Mouse (Mus musculus) neural tube, embryonic 15.5 days (tissue): ENCODE measurements at regions not wholly inside any gene's neighbourhood (a gene's known extent, or its start where the extent isn't known, plus 50 kb on each side); places are given as distances from the start of the nearest gene placed in this dataset.

Experiments used
- ATAC-seq: fragments of 200-750 bp; cut with Nextera tagmentation; 2 replicates; pipeline ENCODE4 v1.8.0; 2017; ENCODE audit warnings: mild to moderate bottlenecking, moderate TSS enrichment, moderate library complexity; ENCODE audit not compliant: low FRiP score
- H3K27ac ChIP-seq: fragments of 300-500 bp; sonication (generic); replicated peaks from 2 replicates; pipeline ENCODE4 v1.5.1; 2015; ENCODE audit warnings: mild to moderate bottlenecking, inconsistent platforms
- H3K27me3 ChIP-seq: fragments of 300-500 bp; sonication (generic); replicated peaks from 2 replicates; pipeline ENCODE4 v1.6.1; 2015; ENCODE audit warnings: inconsistent platforms
- H3K36me3 ChIP-seq: fragments of 300-500 bp; sonication (generic); 2 replicates; pipeline ENCODE4 v1.6.1; 2015; ENCODE audit warnings: inconsistent platforms
- H3K4me1 ChIP-seq: fragments of 300-500 bp; sonication (generic); 2 replicates; pipeline ENCODE4 v1.6.1; 2015; ENCODE audit warnings: inconsistent platforms
- H3K4me2 ChIP-seq: fragments of 300-500 bp; sonication (generic); 2 replicates; pipeline ENCODE4 v1.6.1; 2015; ENCODE audit warnings: inconsistent platforms, mild to moderate bottlenecking, moderate library complexity
- H3K4me3 ChIP-seq: fragments of 300-500 bp; sonication (generic); replicated peaks from 2 replicates; pipeline ENCODE4 v1.5.1; 2015; ENCODE audit warnings: mild to moderate bottlenecking, inconsistent platforms
- H3K9ac ChIP-seq: fragments of 300-500 bp; sonication (generic); replicated peaks from 2 replicates; pipeline ENCODE4 v1.6.1; 2015; ENCODE audit warnings: mild to moderate bottlenecking, inconsistent platforms
- H3K9me3 ChIP-seq: fragments of 300-500 bp; sonication (generic); replicated peaks from 2 replicates; pipeline ENCODE4 v1.6.1; 2016; ENCODE audit warnings: inconsistent platforms
- WGBS: fragments of 180-500 bp; shearing (Covaris S2); methylation state at CpG from one replicate; pipeline ENCODE4 v1.1.7; 2015; ENCODE audit warnings: mixed read lengths; 5-methylcytosine and 5-hydroxymethylcytosine counted together

DNA sequence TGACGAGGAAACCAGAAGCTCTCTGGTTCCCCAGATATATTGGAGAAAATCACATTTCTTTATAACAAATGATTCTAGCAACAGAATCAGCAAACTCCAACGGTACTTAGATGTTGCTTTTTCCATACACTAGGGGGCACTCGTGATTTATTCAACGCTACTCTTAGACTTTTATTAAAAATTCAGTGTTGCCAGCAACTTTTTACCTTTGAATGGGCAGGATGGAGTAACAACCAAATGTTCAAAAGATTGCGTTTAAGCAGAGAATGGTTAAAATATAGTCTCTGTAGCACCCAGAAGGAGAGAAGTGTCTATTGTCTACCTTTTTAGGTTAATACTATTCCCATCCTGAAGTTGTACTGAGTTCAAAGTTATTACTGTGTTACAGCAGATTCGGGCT lies 715.4 kb upstream of the Cblb start:
- Histone ChIP-seq H3K36me3 (no peaks in the 10 kb centered on the region), H3K27ac (no peak overlapping the region), H3K4me2 (no peak overlapping the region), H3K4me3 (no peak overlapping the region), H3K4me1 (no peaks in the 10 kb centered on the region), H3K9me3 (no peaks in the 10 kb centered on the region), H3K9ac (no peak overlapping the region), H3K27me3 (no peaks in the 10 kb centered on the region)
- ATAC-seq, result no peak
- WGBS, result 17% methylated on average over 6 of the region's 6 CpGs

DNA sequence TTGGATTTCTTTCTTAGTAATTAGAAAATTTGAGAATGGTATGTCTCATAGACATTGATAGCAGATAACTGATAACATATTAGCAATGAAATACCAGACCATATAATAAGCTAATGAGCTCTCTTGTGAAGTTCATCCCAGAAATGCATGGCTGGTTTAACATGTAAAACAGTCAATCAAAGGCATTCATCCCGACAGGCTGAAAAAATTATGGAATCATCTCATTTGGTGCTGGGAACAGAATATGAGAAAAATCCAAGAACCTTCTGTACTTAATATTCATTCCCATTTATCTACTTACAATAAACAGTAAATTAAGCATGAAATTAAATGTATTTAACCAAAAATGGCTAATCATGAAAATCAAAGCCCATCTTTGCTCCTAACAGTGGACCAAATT lies 698.8 kb upstream of the Cblb start:
- Histone ChIP-seq H3K27me3 (no peaks in the 10 kb centered on the region), H3K4me1 (no peaks in the 10 kb centered on the region), H3K4me3 (no peak overlapping the region), H3K36me3 (no peaks in the 10 kb centered on the region), H3K4me2 (no peak overlapping the region), H3K27ac (no peak overlapping the region), H3K9ac (no peak overlapping the region), H3K9me3 (no peaks in the 10 kb centered on the region)
- ATAC-seq, result no peak
- WGBS, result 73% methylated on average over 1 of the region's 1 CpGs

DNA sequence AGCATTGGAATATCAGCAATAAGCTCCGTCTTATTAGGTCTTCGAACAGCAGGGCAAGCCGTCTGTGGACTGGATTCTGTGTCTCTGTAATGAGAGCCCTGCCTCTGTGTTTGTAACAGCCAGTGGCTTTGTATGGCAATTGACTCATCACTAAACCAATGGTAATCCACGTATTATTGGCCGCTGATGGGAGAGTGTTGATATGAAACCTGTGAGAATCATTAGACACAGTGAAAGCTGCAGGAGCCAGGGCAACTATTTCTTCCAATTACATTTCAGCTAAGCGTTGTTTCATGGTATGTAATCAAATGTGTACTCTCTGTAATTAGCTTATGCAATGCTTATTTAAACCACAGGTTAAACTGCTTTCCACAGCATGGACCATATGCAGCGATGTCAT lies 696.1 kb upstream of the Cblb start:
- Histone ChIP-seq H3K9ac (no peak overlapping the region), H3K36me3 (no peaks in the 10 kb centered on the region)

DNA sequence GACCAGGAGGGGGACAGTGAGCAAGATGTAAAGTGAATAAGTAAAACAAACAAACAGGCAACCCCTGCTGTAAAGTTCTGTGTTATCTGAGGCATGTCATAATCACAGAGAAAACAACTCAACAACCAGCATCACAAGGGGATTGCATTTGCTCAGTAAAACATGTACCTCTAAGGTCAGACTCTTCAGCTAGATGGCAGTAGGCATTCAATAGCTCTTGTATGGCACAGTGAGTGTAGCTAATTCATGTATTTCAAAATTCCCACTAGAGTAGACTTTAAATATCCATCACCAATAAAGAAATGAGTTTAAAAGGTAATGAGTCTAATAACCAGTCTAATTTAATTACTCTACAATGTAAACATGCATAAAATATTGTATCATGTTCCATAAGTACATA lies 683.9 kb upstream of the Cblb start:
- Histone ChIP-seq H3K27ac (no peak overlapping the region), H3K4me3 (no peak overlapping the region), H3K9ac (no peak overlapping the region), H3K27me3 (no peaks in the 10 kb centered on the region), H3K9me3 (no peaks in the 10 kb centered on the region), H3K36me3 (no peaks in the 10 kb centered on the region), H3K4me1 (no peaks in the 10 kb centered on the region), H3K4me2 (no peak overlapping the region)
- no peak for ATAC-seq

More for the DNA sequence above, 696.1 kb upstream of the Cblb start:
- H3K27ac ChIP-seq, result no peak overlapping the region
- 54% methylated on average over 7 of the region's 7 CpGs for WGBS
- ATAC-seq, result peak; percentile 45
- H3K4me1 ChIP-seq, result no peaks in the 10 kb centered on the region
- H3K9me3 ChIP-seq, result no peaks in the 10 kb centered on the region
- no peaks in the 10 kb centered on the region for H3K27me3 ChIP-seq
- H3K4me2 ChIP-seq, result no peak overlapping the region
- no peak overlapping the region for H3K4me3 ChIP-seq

DNA sequence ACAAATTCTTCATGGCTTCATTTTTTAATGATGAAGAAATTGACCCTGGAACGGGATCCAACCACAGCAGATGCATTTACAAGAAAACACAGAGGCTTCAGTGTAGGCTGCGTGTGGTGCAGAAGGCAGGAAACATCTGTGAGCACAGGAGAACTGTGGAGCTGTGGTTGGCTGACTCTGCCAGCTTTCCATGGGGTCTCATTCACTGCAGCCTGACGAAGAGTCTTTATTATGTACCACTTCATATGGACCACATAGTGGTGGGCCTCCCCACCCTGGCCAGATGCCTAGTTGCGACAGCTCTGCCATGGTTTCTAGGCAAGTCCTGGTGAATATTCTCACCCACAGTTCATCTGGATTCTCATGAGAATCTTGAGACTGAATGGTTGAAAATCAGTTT lies 678.9 kb upstream of the Cblb start:
- 67% methylated on average over 4 of the region's 4 CpGs for WGBS
- Histone ChIP-seq H3K36me3 (no peaks in the 10 kb centered on the region), H3K9me3 (no peaks in the 10 kb centered on the region), H3K4me1 (no peaks in the 10 kb centered on the region), H3K27ac (no peak overlapping the region), H3K9ac (no peak overlapping the region), H3K4me3 (no peak overlapping the region), H3K27me3 (no peaks in the 10 kb centered on the region), H3K4me2 (no peak overlapping the region)
- no peak for ATAC-seq

DNA sequence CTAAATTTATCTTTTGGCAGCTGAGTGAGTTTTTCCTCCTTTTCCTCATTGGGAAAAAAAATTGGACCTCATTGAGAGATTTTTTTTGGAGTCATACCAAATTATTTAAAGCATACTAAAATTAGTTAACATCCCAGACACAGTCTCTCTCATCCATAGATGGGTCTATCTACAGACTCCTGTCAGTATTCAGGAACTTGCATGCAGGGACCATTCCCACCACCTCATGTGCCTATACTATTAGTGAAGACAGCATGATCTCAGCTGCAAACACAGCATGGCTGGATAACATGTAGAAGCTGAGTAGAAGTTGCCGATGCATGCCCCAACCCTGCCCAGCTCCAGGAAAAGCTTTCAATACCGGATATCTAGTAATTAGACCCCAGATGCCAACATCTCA lies 677.2 kb upstream of the Cblb start:
- H3K9ac ChIP-seq, result no peak overlapping the region
- no peak overlapping the region for H3K4me3 ChIP-seq
- H3K27ac ChIP-seq, result no peak overlapping the region
- no peak overlapping the region for H3K4me2 ChIP-seq
- H3K27me3 ChIP-seq, result no peaks in the 10 kb centered on the region
- no peaks in the 10 kb centered on the region for H3K36me3 ChIP-seq
- WGBS, result 59% methylated on average over 2 of the region's 2 CpGs
- H3K4me1 ChIP-seq, result no peaks in the 10 kb centered on the region
- H3K9me3 ChIP-seq, result no peaks in the 10 kb centered on the region
- no peak for ATAC-seq

DNA sequence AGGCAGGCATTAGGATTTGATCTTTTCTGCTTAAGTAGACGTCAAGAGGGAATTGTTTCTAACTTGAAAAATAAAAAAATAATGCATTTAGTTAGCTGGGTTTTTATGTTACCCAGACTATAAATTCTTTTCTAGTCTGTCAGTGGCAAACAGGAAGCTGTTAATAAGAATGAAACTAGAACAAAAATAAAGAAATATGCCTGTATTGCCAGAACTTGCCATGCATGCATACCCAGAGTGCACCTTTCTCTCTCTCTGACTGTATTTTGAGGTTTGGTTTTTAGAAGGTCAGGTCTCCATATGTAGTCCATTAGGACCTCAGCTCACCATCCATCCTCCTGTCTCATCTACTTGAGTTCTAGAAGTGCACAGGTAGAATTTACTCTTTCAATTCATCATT lies 661.0 kb upstream of the Cblb start:
- 72% methylated on average over 1 of the region's 1 CpGs for WGBS
- no peaks in the 10 kb centered on the region for H3K36me3 ChIP-seq
- no peaks in the 10 kb centered on the region for H3K4me1 ChIP-seq
- no peak overlapping the region for H3K27ac ChIP-seq
- no peak for ATAC-seq
- H3K27me3 ChIP-seq, result no peaks in the 10 kb centered on the region
- no peaks in the 10 kb centered on the region for H3K9me3 ChIP-seq
- no peak overlapping the region for H3K4me3 ChIP-seq
- no peak overlapping the region for H3K4me2 ChIP-seq
- H3K9ac ChIP-seq, result no peak overlapping the region

DNA sequence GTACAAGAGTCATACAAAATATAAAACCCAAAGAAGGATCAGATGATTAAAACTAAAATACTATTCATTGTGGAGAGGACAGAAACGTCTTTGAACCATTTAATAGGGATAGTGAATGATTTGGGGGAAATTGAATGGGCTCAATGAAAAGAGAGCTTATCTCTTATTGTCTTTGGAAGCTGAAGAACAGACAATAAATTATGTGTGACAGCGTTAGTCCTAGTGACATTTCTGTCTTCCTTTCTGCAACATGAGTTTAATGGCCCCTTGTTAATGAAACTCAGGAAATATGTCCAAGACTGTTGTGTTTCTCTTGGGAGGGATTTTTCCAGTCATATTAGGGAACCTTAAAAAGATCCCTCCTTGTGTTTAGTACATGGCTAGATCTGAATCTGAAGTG lies 644.6 kb upstream of the Cblb start:
- WGBS, result 9% methylated on average over 2 of the region's 2 CpGs

DNA sequence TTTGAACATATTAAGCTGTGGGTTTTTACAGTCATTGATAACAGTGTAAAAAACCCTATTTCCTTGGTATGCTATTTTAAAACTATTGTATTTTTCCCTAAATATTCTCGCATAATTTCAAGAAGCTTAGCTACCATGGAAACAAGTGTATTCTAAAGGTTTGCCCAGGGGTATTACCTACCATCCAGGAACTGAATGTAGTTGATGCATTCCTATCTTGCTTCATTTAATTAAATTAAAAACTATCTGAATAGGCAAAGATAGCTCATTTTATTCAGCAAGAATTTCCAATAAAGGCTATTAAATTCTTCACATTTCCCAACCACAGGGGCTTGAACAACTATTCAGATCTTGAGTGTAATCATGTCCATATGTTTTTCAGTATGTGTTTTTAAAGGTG lies 643.5 kb upstream of the Cblb start:
- Histone ChIP-seq H3K27ac (no peak overlapping the region), H3K4me2 (no peak overlapping the region), H3K9ac (no peak overlapping the region), H3K9me3 (no peaks in the 10 kb centered on the region), H3K4me1 (no peaks in the 10 kb centered on the region), H3K27me3 (no peaks in the 10 kb centered on the region), H3K4me3 (no peak overlapping the region), H3K36me3 (no peaks in the 10 kb centered on the region)
- 85% methylated on average over 1 of the region's 1 CpGs for WGBS
- ATAC-seq, result no peak

More for the DNA sequence above, 644.6 kb upstream of the Cblb start:
- Histone ChIP-seq H3K36me3 (no peaks in the 10 kb centered on the region), H3K9me3 (no peaks in the 10 kb centered on the region), H3K4me3 (no peak overlapping the region), H3K4me1 (no peaks in the 10 kb centered on the region), H3K9ac (no peak overlapping the region), H3K27me3 (no peaks in the 10 kb centered on the region), H3K4me2 (no peak overlapping the region), H3K27ac (no peak overlapping the region)
- no peak for ATAC-seq

DNA sequence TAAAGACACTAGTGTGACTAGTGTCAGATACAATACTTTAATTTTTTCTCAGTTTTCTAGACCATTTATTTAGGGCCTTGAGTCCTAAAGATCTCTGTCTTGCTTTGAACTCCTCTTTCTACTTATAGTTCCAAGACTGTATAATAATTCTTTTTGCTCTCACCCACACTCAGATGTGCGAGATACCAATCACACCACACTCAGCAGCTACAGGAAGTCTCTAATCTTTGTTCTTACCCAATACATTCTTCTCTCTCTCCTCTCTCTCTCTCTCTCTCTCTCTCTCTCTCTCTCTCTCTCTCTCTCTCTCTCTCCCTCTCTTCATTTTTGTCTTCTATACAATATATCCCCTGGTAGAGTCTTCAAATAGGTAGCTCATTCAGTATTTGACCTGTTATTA lies 637.2 kb upstream of the Cblb start:
- Histone ChIP-seq H3K4me2 (no peak overlapping the region), H3K4me1 (no peaks in the 10 kb centered on the region), H3K4me3 (no peak overlapping the region), H3K36me3 (no peaks in the 10 kb centered on the region), H3K27me3 (no peaks in the 10 kb centered on the region), H3K9ac (no peak overlapping the region), H3K9me3 (no peaks in the 10 kb centered on the region; the same call in 1 of the 2 replicates), H3K27ac (no peak overlapping the region)
- ATAC-seq, result no peak
- WGBS, result 90% methylated on average over 1 of the region's 1 CpGs
